Mouse (Mus musculus) monocyte, adult 5-6 weeks (primary cell): ENCODE measurements around the gene BC005561. TPM values are rescaled to one million over a fixed set of nuclear protein-coding genes. Genes with fewer than 3 reads are reported as not detected.

Source experiments
- ATAC-seq: fragments of 153-309, 156-312 bp; replicated peaks from 2 replicates; pipeline ENCODE4 v1.8.0; 2017; ENCODE audit warnings: mild to moderate bottlenecking; ENCODE audit not compliant: low TSS enrichment, insufficient number of reproducible peaks, severe bottlenecking, poor library complexity, low FRiP score
- total RNA-seq: library from RNA; stranded (forward); fragments of 200-1000, 200-491, 200-594 nt; gene quantifications from 3 replicates; pipeline ENCODE4 v1.2.3, GENCODE M21; 2017

BC005561 gene
- total RNA-seq: 10.3 to 19.3 TPM (median 11.0 TPM) in 3 replicates

DNA sequence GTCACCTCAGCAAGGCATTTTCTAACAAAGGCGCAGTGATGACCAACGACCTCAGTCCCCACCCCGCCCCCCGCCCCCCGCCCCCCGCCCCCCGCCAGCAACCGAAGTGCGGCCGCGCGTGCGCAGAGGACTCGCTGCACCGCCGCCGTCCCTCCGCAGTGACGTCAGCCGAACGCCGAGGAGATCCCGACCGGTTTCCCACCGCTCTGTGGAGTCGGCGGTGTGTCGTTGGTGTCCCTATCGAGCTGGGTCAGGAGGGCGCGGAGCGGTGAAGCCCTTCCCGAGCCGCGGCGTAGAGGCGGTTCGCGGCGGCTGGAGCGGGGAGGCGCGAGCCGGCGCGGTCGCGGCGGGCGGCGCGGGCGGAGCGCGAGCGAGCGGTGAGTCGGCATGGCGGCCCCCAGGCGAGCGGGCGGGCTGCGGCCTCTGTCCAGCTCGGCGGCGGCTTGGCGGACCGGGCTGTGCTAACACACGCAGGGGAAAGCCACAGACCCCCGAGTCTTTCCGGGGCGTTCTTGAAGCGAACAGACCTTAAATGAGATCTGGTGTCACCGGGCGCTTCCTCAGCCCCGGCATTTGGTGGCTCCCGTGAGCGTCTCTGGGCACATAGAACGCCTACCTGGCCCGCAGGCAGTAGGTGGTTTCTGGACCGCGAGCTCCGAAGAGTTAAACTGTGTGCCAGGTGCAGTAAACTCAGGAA is at the start of gene BC005561:
Gene BC005561, plus strand, starts transcription at position 158 of the 697 bp plus-strand sequence.
- ATAC-seq: 0 out of 2 replicates have a peak, but pooled peaks have one; percentile 69

DNA sequence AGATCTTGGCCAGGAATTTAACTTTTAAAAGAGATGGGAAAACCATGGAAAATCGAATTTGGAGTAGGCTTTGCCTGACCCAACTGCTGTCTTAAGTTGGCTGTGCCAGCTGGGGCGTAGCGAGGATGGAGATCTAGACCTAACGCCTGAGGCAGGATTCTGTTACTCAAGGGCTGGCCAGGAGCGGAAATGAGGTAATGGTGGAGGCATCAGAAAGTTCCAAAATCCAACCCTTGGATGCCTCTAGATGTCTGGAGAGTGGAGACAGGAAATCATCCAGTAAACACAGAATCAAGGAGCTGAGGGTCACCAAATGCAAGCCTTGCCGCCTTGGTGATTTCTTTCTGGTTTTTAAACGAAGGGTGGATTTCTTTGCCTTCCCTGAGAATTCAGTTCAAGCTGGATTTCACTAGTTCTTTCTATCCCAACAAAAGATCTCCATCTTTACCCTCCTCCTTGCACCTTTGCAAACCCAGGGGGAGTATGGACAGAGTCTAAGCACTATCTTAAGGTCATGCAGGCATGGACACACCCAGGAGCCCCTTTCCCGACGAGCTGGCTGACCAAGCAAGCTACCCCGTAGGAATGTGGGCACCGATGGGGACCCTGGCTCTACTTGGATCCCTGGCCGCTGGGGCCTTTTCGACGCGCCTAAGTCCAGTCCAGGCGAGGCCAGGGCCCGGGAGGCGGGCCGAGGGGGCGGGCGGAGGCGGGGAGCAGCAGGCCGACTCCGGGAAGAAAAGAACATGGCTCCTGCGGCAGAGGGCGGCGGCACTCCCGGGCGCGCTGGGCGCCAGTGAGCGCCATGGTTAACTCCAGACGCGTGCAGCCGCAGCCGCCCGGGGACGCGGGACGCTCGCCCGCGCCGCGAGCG is 49.1 kb upstream of the BC005561 start, which contains the start of gene Pkd2:
Gene Pkd2, plus strand, starts transcription at position 619 of the 874 bp plus-strand sequence.
- ATAC-seq: no peak

DNA sequence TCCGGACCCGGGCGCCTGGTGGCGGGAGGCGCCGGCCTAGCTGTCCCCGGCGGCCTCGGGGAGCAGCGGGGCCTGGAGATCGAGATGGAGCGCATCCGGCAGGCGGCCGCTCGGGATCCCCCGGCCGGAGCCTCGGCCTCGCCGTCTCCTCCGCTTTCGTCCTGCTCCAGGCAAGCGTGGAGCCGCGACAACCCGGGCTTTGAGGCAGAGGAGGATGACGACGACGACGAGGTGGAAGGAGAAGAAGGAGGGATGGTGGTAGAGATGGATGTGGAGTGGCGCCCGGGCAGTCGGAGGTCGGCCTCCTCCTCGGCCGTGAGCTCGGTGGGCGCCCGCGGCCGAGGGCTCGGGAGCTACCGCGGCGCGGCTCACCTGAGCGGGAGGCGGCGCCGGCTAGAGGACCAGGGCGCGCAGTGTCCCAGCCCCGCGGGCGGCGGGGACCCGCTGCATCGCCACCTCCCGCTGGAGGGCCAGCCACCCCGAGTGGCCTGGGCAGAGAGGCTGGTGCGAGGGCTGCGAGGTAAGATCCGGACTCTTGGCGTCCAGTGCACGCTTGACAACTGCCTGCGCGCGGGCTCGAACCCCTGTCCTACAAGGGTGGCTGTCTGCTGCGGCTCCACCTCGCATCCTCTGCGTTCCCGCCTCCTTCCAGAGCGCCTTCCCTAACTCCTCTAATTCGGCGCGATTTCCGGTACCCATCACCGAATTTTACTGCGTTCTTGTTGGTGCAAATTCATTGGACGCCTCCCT is 48.3 kb upstream of the BC005561 start:
- ATAC-seq: no peak

DNA sequence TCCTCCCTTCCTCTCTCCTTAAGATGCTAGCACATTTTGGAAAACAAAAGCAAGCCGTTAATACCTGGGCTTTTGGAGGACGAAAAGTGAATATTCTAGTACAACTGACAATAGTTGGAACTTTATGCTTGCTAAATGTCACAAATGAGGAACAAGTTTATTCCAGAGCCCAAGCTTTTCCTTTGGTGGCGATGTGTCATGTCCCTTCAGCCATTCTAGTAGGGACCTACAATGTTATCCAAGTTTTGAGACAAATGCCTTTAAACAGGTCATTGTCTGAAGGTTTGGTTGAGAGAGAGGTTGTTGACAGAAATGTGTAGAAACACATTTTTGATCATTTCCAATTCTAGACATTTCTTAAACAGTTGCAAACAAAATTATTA is 47.7 kb upstream of the BC005561 start:
- ATAC-seq: no peak

DNA sequence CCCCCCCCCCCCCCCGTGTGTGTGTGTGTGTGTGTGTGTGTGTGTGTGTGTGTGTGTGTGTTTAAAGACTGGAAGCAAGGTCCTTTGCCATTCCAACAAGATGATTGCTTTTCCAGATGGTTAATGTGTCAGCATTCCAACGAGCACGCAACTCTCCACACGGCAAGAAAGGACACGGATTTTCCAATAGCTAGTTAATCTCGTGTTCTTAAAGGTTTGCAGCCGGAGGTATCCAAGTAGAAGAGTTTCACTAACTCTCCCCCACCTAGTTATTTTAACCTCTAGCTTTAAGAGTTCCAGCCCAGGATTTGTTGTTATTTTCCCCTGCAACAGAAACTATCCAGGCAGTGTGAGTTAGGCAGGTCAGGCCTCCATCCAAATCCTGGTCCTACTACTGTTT is 47.3 kb upstream of the BC005561 start:
- no peak for ATAC-seq

DNA sequence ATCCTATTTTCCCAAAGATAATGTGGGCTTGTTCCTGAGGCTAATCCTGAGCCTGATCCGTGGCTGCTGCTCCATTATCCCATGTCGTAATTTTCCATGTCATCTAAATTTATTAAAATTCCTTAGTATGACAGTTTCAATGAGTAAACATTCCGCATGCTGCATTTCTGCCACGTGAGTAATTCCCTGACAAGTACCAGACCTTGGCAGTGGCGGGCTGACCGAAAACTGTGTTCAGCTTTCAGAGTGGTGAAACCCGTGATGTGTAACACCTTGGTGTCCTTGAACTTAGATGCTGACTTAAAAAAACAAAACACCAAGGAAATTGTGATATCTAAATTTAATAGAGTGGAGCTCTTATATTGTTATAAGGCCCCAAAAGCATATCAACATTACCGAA is 42.9 kb upstream of the BC005561 start:
- no peak for ATAC-seq

DNA sequence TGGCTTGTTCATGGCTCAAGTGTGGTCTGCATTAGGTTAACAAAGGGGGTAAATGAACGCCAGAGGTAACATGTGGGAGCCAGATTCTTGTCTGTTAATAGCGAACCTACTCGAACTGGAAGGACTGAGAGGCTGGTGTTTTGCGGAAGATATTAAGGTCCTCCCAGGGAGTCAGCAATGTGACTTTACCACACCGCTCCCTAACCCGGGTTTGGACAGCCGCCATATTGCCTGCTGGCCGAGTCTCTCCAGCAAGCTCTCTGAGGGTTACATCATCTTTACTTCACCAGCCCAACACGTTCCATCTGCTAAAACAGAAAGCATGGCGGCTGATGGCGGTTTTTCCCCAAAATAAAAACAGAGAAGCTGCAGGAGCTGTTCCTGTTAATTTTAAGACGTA is 42.4 kb upstream of the BC005561 start:
- ATAC-seq: no peak

DNA sequence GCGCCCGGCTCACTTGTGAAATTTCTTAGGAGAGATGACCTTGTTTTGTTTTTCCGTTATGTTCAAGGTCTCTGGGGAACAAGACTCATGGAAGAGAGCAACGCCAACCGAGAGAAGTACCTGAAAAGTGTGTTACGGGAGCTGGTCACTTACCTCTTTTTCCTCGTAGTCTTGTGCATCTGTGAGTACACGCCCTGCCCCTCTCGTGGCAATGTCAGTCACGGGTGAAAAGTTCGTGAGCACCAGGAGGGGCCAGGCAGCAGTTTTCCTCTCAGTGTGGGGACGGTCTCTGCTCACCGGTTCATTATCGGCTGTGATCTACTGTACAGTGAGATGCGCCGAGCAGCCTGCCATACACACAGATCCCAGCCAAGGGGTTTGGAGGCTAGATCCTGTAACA is 41.3 kb upstream of the BC005561 start:
- no peak for ATAC-seq

DNA sequence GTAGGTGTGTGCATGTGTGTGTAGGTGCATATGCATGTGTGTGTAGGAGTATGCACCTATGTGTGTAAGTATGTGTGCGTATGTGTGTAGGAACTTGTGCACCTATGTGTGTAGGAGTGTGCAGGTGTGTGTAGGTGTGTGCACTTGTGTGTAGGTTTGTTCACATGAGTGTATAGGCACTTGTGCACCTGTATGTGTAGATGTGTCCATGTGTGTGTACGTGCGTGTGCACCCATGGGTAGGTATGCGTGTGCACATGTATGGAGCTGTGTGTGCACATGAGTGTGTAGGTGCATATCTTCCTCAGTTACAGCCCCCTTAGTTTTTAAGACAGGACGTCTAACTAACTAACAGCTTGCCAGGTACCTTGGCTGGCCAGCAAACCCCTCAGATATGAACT is 39.6 kb upstream of the BC005561 start:
- ATAC-seq: no peak

DNA sequence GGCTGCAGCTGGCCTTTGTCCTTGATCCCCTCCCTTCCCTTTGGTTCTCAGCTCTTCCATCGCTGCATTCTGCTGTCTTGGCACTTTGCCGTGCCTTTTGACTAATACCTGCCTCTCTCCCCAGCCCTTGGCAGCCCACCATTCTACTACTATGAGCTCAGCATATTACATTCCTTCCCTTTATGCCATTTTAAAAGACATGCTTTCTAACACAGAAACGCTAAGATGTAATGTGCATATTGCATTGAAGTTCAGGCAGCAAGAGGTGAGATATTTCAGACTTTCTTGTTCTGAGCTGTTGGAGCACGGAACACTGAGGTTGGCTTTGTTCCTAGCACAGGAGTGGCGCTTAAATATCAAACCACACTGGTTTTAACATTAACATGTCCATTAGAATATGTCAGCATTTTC is 37.2 kb upstream of the BC005561 start:
- ATAC-seq: no peak

DNA sequence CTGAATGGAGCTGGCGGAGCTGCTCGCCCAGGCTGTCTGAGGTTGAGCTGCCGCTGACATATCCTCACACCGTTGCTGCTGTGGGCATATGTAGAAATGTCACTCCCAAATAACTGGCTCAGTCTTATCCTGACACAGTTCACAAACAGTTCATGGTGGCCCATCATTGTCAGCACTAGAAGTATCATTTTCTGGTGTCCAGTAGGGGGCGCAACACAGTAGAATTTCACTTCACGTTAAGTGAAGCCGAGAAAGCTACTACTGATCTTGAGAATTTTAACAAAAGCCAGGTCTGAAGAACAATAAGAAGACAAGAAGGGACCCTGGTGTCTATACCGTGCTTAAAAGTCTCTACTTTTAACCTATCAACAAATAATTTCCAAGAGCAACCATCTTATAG is 35.8 kb upstream of the BC005561 start:
- ATAC-seq: no peak

DNA sequence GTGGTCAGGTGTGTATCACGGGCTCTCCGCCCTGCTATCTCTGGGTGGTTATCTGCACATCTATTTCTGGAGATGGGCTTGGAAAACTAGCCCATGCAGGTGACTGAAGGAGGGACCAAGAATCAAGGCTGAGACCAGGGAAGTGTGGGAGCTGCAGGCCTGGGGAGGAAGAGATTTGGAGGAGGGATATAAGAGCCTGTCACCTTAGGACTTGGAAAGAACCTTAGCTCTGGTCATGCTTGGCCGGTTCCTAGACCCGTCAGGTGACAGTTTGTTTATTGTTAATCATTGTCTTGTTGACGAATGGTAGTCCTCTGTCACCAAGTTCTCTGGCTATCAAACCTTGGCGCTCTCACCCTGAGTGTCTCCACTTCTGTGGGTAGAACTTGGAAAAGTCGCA is 27.8 kb upstream of the BC005561 start:
- no peak for ATAC-seq

DNA sequence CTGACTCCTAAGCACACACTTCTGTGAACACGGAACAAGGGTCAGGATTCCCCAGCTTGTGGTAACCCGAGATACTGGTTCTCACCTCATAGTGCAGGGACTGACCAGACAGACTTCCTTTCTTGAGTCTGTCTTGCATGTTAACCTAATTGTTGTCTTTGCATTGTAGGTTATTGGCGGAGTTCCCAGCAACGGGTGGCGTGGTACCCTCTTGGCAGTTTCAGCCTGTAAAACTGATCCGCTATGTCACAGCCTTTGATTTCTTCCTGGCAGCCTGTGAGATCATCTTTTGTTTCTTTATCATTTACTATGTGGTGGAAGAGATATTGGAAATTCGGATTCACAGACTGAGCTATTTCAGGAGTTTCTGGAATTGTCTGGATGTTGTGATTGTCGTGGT is 25.3 kb upstream of the BC005561 start:
- ATAC-seq: no peak

DNA sequence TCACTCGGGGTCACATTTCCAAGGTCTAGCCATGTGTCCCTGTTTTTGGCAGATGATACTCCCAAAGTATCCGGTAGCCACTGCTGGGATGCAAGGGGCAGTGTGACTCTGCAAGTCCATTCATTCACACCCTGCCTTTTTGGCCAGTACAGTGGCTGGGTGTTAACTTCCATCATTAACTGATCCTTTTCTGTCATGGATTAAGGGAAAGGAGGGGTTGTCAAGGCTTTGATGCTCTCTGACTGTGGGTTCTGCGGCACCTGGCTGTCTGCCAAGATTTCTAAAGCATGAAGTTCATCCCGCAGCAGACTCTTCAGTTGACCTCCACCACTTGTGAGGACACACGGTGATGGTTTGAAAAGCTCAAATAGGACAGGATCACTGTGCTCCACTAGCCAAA is 16.6 kb upstream of the BC005561 start:
- ATAC-seq: no peak

DNA sequence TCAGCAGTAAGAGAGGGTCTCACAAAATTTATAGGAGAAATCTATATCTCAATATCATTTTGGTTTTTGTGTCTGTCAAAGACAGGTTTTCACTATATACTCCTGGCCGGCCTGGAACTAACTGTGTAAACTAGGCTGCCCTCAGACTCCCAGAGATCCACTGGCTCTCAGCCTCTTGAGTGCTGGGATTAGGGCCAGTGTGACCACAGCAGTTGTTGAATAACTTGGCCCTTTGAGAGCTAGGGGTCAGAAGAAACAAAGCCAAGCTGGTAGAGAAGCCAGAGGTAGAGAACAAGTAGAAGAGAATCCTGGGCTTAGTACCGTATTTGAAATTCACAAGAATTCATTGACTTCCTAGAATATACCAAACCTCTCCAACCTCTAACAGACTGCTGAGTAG is 3.3 kb upstream of the BC005561 start:
- ATAC-seq: no peak

DNA sequence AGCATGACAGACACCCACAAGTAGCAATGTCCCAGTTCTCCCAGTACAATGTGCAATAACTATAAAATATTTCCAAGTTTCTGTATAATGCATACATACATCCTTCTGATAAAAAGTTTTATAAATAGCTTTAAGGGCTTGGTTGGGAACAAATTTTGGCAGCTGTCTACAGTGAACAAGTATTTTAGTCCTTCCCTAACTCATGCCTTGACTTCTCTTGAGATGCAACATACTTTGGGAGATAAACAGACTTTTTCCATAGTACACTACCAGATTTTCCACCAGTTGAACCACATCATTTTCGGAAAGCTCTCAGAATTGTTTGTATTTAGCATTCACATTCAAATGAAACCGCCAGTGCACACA is 340 bp upstream of the BC005561 start:
- no peak for ATAC-seq

DNA sequence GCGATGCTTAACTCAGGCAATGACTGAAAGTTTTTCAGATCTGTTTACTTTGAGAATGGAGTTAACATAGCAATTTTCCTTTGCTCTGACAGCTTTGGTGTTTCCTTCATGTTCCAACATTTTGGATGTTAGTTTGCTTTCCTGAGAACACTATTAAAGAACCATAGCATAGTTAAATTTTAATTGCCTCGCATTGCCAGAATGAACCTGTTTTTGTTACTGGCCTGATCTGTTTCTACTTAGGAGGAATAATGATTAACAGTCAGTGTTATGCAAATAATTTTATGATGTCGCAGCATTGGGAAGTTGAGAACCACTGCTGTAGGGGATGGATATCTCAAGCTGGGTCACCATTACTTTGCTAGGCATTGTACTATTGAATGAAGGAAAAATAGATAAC is 3.1 kb downstream of the BC005561 start:
- no peak for ATAC-seq

DNA sequence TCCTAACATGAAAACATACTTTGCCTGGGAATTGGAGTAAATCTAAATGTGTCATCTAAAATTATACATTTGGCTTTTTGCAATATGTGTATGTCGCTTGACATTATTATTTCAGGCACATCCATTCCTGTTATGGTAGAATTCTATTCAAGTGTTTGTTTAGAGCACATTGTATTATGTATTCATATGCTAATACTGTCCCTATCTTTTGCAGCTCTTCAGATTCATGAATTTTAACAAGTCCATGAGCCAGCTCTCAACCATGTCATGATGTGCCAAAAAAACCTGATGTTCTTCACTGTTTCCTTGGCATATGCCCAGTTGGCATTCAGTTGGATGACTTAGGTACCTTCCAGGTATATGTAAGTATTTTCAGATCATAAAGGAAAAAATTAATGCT is 30.5 kb downstream of the BC005561 start:
- ATAC-seq: no peak

DNA sequence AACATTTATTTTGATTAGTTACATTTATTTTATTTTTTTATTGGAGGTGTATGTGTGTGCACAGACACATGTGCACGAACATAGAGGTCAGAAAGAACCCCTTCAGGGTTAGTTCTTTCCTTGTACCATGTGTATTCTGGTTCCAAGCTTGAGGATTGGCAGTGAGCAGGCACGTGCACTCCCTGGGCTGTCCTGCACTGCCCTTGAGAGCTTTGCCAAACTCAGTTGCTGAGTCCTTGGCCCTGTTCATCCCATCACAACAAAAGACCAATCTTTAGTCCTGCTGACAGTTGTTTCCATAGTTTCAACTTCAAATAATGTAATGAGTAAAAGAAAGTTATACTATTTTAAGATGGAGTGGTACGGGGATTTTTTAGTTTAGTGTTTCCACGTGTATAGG is 31.2 kb downstream of the BC005561 start:
- no peak for ATAC-seq
